Mouse (Mus musculus): Measurements from ENCODE around the gene Lrrc34. TPM values are rescaled to one million over a fixed set of nuclear protein-coding genes. Genes with fewer than 3 reads are reported as not detected.

Gene Lrrc34
- polyA plus RNA-seq, 1 experiment = not detected

- Histone ChIP-seq H3K27ac (ENCODE audit: insufficient read depth, low read length) (peak overlapping the region; percentile 91), H3K4me3 (ENCODE audit: insufficient read depth, low read length) (peak overlapping the region; percentile 76), H3K4me1 (ENCODE audit: control insufficient read depth, insufficient read depth, low read length) (no peaks in the 10 kb centered on the region)
- TF ChIP-seq CTCF (IDR thresholded peaks at IDR 0.05; ENCODE audit: borderline replicate concordance, insufficient read depth, low read length) = no peak
Measured at GRCm38 (mm10) chr3:30601610-30602064, 46.0 kb downstream of the Lrrc34 start.

- no peaks in the 10 kb centered on the region for H3K4me1 ChIP-seq (ENCODE audit: control insufficient read depth, insufficient read depth, low read length)
- H3K4me3 ChIP-seq (ENCODE audit: insufficient read depth, low read length) = peak overlapping the region; percentile 66
- TF ChIP-seq POLR2A (IDR thresholded peaks at IDR 0.05; ENCODE audit: low read depth, low read length) (0 out of 2 replicates have a peak, but pooled peaks have one; percentile 21), CTCF (IDR thresholded peaks at IDR 0.05; ENCODE audit: borderline replicate concordance, insufficient read depth, low read length) (no peak)
- H3K27ac ChIP-seq (ENCODE audit: insufficient read depth, low read length) = no peak overlapping the region; the same call in 1 of the 2 replicates
Measured at GRCm38 (mm10) chr3:30601175-30601574, 46.5 kb downstream of the Lrrc34 start.

GRCm38 (mm10) chr3:30600717-30601116, 47.0 kb downstream of the Lrrc34 start:
- Histone ChIP-seq H3K4me3 (ENCODE audit: insufficient read depth, low read length) (peak overlapping the region; percentile 66), H3K4me1 (ENCODE audit: control insufficient read depth, insufficient read depth, low read length) (no peaks in the 10 kb centered on the region), H3K27ac (ENCODE audit: insufficient read depth, low read length) (no peak overlapping the region)
- no peak for TF ChIP-seq CTCF (IDR thresholded peaks at IDR 0.05; ENCODE audit: borderline replicate concordance, insufficient read depth, low read length)
- TF ChIP-seq POLR2A (IDR thresholded peaks at IDR 0.05; ENCODE audit: low read depth, low read length) = no peak

- TF ChIP-seq POLR2A (IDR thresholded peaks at IDR 0.05; ENCODE audit: low read depth, low read length) = no peak
- no peak for TF ChIP-seq CTCF (IDR thresholded peaks at IDR 0.05; ENCODE audit: borderline replicate concordance, insufficient read depth, low read length)
- peak within 1 kb of the TSS; percentile 66 for H3K4me3 ChIP-seq (ENCODE audit: insufficient read depth, low read length)
- H3K27ac ChIP-seq (ENCODE audit: insufficient read depth, low read length) = no peak within 1 kb of the TSS
- H3K4me1 ChIP-seq (ENCODE audit: control insufficient read depth, insufficient read depth, low read length) = no peaks in the 10 kb centered on the region
Measured at GRCm38 (mm10) chr3:30599711-30600545, 47.7 kb downstream of the Lrrc34 start, which contains the start of gene Actrt3. Gene Actrt3, minus strand, starts transcription at chr3:30599939.

GRCm38 (mm10) chr3:30597271-30597670, 50.4 kb downstream of the Lrrc34 start:
- Histone ChIP-seq H3K27ac (ENCODE audit: insufficient read depth, low read length) (no peak overlapping the region), H3K4me3 (ENCODE audit: insufficient read depth, low read length) (no peak overlapping the region), H3K4me1 (ENCODE audit: control insufficient read depth, insufficient read depth, low read length) (no peaks in the 10 kb centered on the region)
- TF ChIP-seq CTCF (IDR thresholded peaks at IDR 0.05; ENCODE audit: borderline replicate concordance, insufficient read depth, low read length) = no peak
- TF ChIP-seq POLR2A (IDR thresholded peaks at IDR 0.05; ENCODE audit: low read depth, low read length) = no peak

- H3K4me1 ChIP-seq (ENCODE audit: control insufficient read depth, insufficient read depth, low read length) = no peaks in the 10 kb centered on the region
- TF ChIP-seq POLR2A (IDR thresholded peaks at IDR 0.05; ENCODE audit: low read depth, low read length) (peak; percentile 63), CTCF (IDR thresholded peaks at IDR 0.05; ENCODE audit: borderline replicate concordance, insufficient read depth, low read length) (no peak)
- H3K4me3 ChIP-seq (ENCODE audit: insufficient read depth, low read length) = peak overlapping the region; percentile 53
- H3K27ac ChIP-seq (ENCODE audit: insufficient read depth, low read length) = no peak overlapping the region
Measured at GRCm38 (mm10) chr3:30595111-30595832, 52.4 kb downstream of the Lrrc34 start.

GRCm38 (mm10) chr3:30593719-30594485, 53.8 kb downstream of the Lrrc34 start:
- H3K4me3 ChIP-seq (ENCODE audit: insufficient read depth, low read length) = no peak overlapping the region
- H3K4me1 ChIP-seq (ENCODE audit: control insufficient read depth, insufficient read depth, low read length) = no peaks in the 10 kb centered on the region
- H3K27ac ChIP-seq (ENCODE audit: insufficient read depth, low read length) = no peak overlapping the region
- TF ChIP-seq CTCF (IDR thresholded peaks at IDR 0.05; ENCODE audit: borderline replicate concordance, insufficient read depth, low read length) (no peak), POLR2A (IDR thresholded peaks at IDR 0.05; ENCODE audit: low read depth, low read length) (no peak)

GRCm38 (mm10) chr3:30592418-30592853, 55.2 kb downstream of the Lrrc34 start:
- TF ChIP-seq CTCF (IDR thresholded peaks at IDR 0.05; ENCODE audit: borderline replicate concordance, insufficient read depth, low read length) (no peak), POLR2A (IDR thresholded peaks at IDR 0.05; ENCODE audit: low read depth, low read length) (no peak)
- no peaks in the 10 kb centered on the region for H3K4me1 ChIP-seq (ENCODE audit: control insufficient read depth, insufficient read depth, low read length)
- H3K27ac ChIP-seq (ENCODE audit: insufficient read depth, low read length) = no peak overlapping the region
- H3K4me3 ChIP-seq (ENCODE audit: insufficient read depth, low read length) = no peak overlapping the region

GRCm38 (mm10) chr3:30588865-30589264, 58.8 kb downstream of the Lrrc34 start:
- H3K27ac ChIP-seq (ENCODE audit: insufficient read depth, low read length) = no peak overlapping the region
- no peak overlapping the region for H3K4me3 ChIP-seq (ENCODE audit: insufficient read depth, low read length)
- H3K4me1 ChIP-seq (ENCODE audit: control insufficient read depth, insufficient read depth, low read length) = no peaks in the 10 kb centered on the region
- TF ChIP-seq CTCF (IDR thresholded peaks at IDR 0.05; ENCODE audit: borderline replicate concordance, insufficient read depth, low read length) (no peak), POLR2A (IDR thresholded peaks at IDR 0.05; ENCODE audit: low read depth, low read length) (no peak)

Other genes starting within 250 kb of the Lrrc34 start
- 59.6 and 74.4 TPM in 2 replicates for gene Mecom, start 99.9 kb downstream of the Lrrc34 start, polyA plus RNA-seq (2011; ENCODE audit: insufficient read length, low read depth, missing spikeins)
- gene Actrt3, start 47.9 kb downstream of the Lrrc34 start, polyA plus RNA-seq (2011; ENCODE audit: insufficient read length, low read depth, missing spikeins) = not detected in 2 replicates
- gene Mynn, start 45.8 kb downstream of the Lrrc34 start, polyA plus RNA-seq (2011; ENCODE audit: insufficient read length, low read depth, missing spikeins) = 22.9 and 24.3 TPM in 2 replicates
- not detected in 2 replicates for gene Lrriq4, start 3.4 kb downstream of the Lrrc34 start, polyA plus RNA-seq (2011; ENCODE audit: insufficient read length, low read depth, missing spikeins)
- not detected in 2 replicates for gene Lrrc31, start 52.0 kb upstream of the Lrrc34 start, polyA plus RNA-seq (2011; ENCODE audit: insufficient read length, low read depth, missing spikeins)
- not detected in 2 replicates for gene Samd7, start 98.4 kb upstream of the Lrrc34 start, polyA plus RNA-seq (2011; ENCODE audit: insufficient read length, low read depth, missing spikeins)
- 85.2 and 97.4 TPM in 2 replicates for gene Sec62, start 145.0 kb upstream of the Lrrc34 start, polyA plus RNA-seq (2011; ENCODE audit: insufficient read length, low read depth, missing spikeins)
- not detected in 2 replicates for gene Gpr160, start 208.1 kb upstream of the Lrrc34 start, polyA plus RNA-seq (2011; ENCODE audit: insufficient read length, low read depth, missing spikeins)

Data from embryonic fibroblast, embryonic 13.5 days (primary cell).